Mouse (Mus musculus) ES-E14 (cell line): Measurements from ENCODE around the gene Ccr2.

Source experiments
- CHD2 ChIP-seq: IDR thresholded peaks from 2 replicates; pipeline ENCODE4 v1.6.1; 2014; ENCODE audit warnings: mild to moderate bottlenecking, low read depth, low read length, inconsistent platforms
- HCFC1 ChIP-seq: IDR thresholded peaks from 2 replicates; pipeline ENCODE4 v1.6.1; 2012; ENCODE audit warnings: low read length, inconsistent platforms, borderline replicate concordance; ENCODE audit not compliant: insufficient read depth
- MAFK ChIP-seq: IDR thresholded peaks from 2 replicates; pipeline ENCODE4 v1.6.1; 2014; ENCODE audit warnings: mild to moderate bottlenecking, low read depth, low read length, inconsistent platforms; ENCODE audit not compliant: insufficient read depth
- ZC3H11A ChIP-seq: IDR thresholded peaks from 2 replicates; pipeline ENCODE4 v1.6.1; 2012; ENCODE audit warnings: low read depth, mild to moderate bottlenecking, inconsistent platforms, low read length, borderline replicate concordance
- ZNF384 ChIP-seq: IDR thresholded peaks from 2 replicates; pipeline ENCODE4 v1.6.1; 2012; ENCODE audit warnings: low read depth, low read length, inconsistent platforms

GRCm38 (mm10) chr9:124121387-124122184, 19.8 kb downstream of the Ccr2 start, which contains the start of gene Ccr5:
- TF ChIP-seq ZC3H11A (no peak), ZNF384 (no peak), MAFK (no peak), CHD2 (no peak), HCFC1 (no peak)
